Mouse (Mus musculus) embryonic facial prominence, embryonic 15.5 days (tissue): ENCODE measurements around the gene Phb2. TPM values are rescaled to one million over a fixed set of nuclear protein-coding genes. Genes with fewer than 3 reads are reported as not detected.
"Not testable (repeated sequence)": the region's sequence is repeated elsewhere in the genome, so short reads cannot be mapped to it uniquely, and the experiment has no call there.

Experiments used
- ATAC-seq: fragments of 200-750 bp; cut with Nextera tagmentation; 2 replicates; pipeline ENCODE4 v1.8.0; 2017; ENCODE audit warnings: low read depth, moderate TSS enrichment; ENCODE audit not compliant: insufficient number of reproducible peaks, low FRiP score, low TSS enrichment
- H3K27ac ChIP-seq: fragments of 300-500 bp; sonication (generic); replicated peaks from 2 replicates; pipeline ENCODE4 v1.5.1; 2015; ENCODE audit warnings: mild to moderate bottlenecking, inconsistent platforms
- H3K27me3 ChIP-seq: fragments of 300-500 bp; sonication (generic); 2 replicates; pipeline ENCODE4 v1.6.1; 2015; ENCODE audit warnings: inconsistent platforms
- H3K36me3 ChIP-seq: fragments of 300-500 bp; sonication (generic); 2 replicates; pipeline ENCODE4 v1.6.1; 2015; ENCODE audit warnings: mild to moderate bottlenecking, inconsistent platforms
- H3K4me1 ChIP-seq: fragments of 300-500 bp; sonication (generic); 2 replicates; pipeline ENCODE4 v1.6.1; 2015; ENCODE audit warnings: inconsistent platforms
- H3K4me2 ChIP-seq: fragments of 300-500 bp; sonication (generic); replicated peaks from 2 replicates; pipeline ENCODE4 v1.6.1; 2015; ENCODE audit warnings: mild to moderate bottlenecking, inconsistent platforms
- H3K4me3 ChIP-seq: fragments of 300-500 bp; sonication (generic); replicated peaks from 2 replicates; pipeline ENCODE4 v1.5.1; 2015; ENCODE audit warnings: mild to moderate bottlenecking, inconsistent platforms
- H3K9ac ChIP-seq: fragments of 300-500 bp; sonication (generic); 2 replicates; pipeline ENCODE4 v1.6.1; 2015; ENCODE audit warnings: inconsistent platforms
- H3K9me3 ChIP-seq: fragments of 300-500 bp; sonication (generic); replicated peaks from 2 replicates; pipeline ENCODE4 v1.6.1; 2016; ENCODE audit warnings: inconsistent platforms
- WGBS: fragments of 180-500 bp; shearing (Covaris S2); methylation state at CpG from one replicate; pipeline ENCODE4 v1.1.7; 2015; 5-methylcytosine and 5-hydroxymethylcytosine counted together
- polyA plus RNA-seq: library from polyadenylated mRNA; unstranded; fragments of >200 nt; fragmentation: Nextera tagmentation; extraction: Ambion mirVana; gene quantifications from 2 replicates; pipeline ENCODE4 v1.2.1, GENCODE M21; 2015

The Phb2 gene
- polyA plus RNA-seq, 1 experiment from 2014 or later, result 301 TPM

GRCm38 (mm10) chr6:124676171-124676570 lies 36.0 kb upstream of the Phb2 start:
- H3K36me3 ChIP-seq, result peaks cover 4% of the 10 kb centered on the region; the same call in 1 of the 2 replicates
- H3K4me3 ChIP-seq, result no peak overlapping the region
- H3K4me2 ChIP-seq, result no peak overlapping the region
- no peak overlapping the region for H3K9ac ChIP-seq
- ATAC-seq, result no peak
- H3K27me3 ChIP-seq, result no peaks in the 10 kb centered on the region
- 0 out of 2 replicates have a peak, but pooled peaks cover 9% of the 10 kb centered on the region for H3K4me1 ChIP-seq
- H3K27ac ChIP-seq, result no peak overlapping the region
- 86% methylated on average over 6 of the region's 6 CpGs for WGBS
- no peaks in the 10 kb centered on the region for H3K9me3 ChIP-seq

- H3K4me3 ChIP-seq, result no peak overlapping the region
- WGBS, result 93% methylated on average over 7 of the region's 7 CpGs
- peaks cover 4% of the 10 kb centered on the region; the same call in 1 of the 2 replicates for H3K36me3 ChIP-seq
- no peak overlapping the region for H3K9ac ChIP-seq
- no peak for ATAC-seq
- H3K27me3 ChIP-seq, result no peaks in the 10 kb centered on the region
- no peak overlapping the region for H3K4me2 ChIP-seq
- H3K4me1 ChIP-seq, result 0 out of 2 replicates have a peak, but pooled peaks cover 5% of the 10 kb centered on the region
- no peaks in the 10 kb centered on the region for H3K9me3 ChIP-seq
- H3K27ac ChIP-seq, result no peak overlapping the region
These were observed 33.4 kb upstream of the Phb2 start for GRCm38 (mm10) chr6:124678769-124679168.

- ATAC-seq, result no peak
- H3K27ac ChIP-seq, result no peak overlapping the region
- no peaks in the 10 kb centered on the region for H3K9me3 ChIP-seq
- 0 out of 2 replicates have a peak, but pooled peaks cover 5% of the 10 kb centered on the region for H3K4me1 ChIP-seq
- H3K4me2 ChIP-seq, result no peak overlapping the region
- peaks cover 1% of the 10 kb centered on the region; the same call in 1 of the 2 replicates for H3K36me3 ChIP-seq
- H3K9ac ChIP-seq, result no peak overlapping the region
- no peaks in the 10 kb centered on the region for H3K27me3 ChIP-seq
- 92% methylated on average over 3 of the region's 3 CpGs for WGBS
- no peak overlapping the region for H3K4me3 ChIP-seq
These were observed 32.6 kb upstream of the Phb2 start for GRCm38 (mm10) chr6:124679486-124679885.

- not testable (repeated sequence) for H3K4me1 ChIP-seq, ATAC-seq, H3K36me3 ChIP-seq, H3K4me2 ChIP-seq, H3K27ac ChIP-seq, H3K27me3 ChIP-seq, H3K9me3 ChIP-seq, H3K9ac ChIP-seq, H3K4me3 ChIP-seq
- 66% methylated on average over 6 of the region's 6 CpGs for WGBS
These were observed 29.8 kb upstream of the Phb2 start for GRCm38 (mm10) chr6:124682291-124682690.

- ATAC-seq, result peak; percentile 57; the same call in 1 of the 2 replicates
- Histone ChIP-seq H3K4me3 (no peak overlapping the region), H3K9ac (no peak overlapping the region), H3K4me1 (0 out of 2 replicates have a peak, but pooled peaks cover 5% of the 10 kb centered on the region), H3K27ac (no peak overlapping the region), H3K4me2 (no peak overlapping the region), H3K27me3 (no peaks in the 10 kb centered on the region), H3K9me3 (no peaks in the 10 kb centered on the region), H3K36me3 (no peaks in the 10 kb centered on the region)
- 71% methylated on average over 14 of the region's 14 CpGs for WGBS
These were observed 28.3 kb upstream of the Phb2 start for GRCm38 (mm10) chr6:124683591-124684417.

- Histone ChIP-seq H3K4me2 (no peak overlapping the region), H3K27ac (no peak overlapping the region), H3K36me3 (no peaks in the 10 kb centered on the region), H3K4me1 (0 out of 2 replicates have a peak, but pooled peaks cover 5% of the 10 kb centered on the region), H3K9me3 (no peaks in the 10 kb centered on the region), H3K27me3 (no peaks in the 10 kb centered on the region), H3K9ac (no peak overlapping the region), H3K4me3 (no peak overlapping the region)
- no peak for ATAC-seq
- WGBS, result 91% methylated on average over 12 of the region's 12 CpGs
These were observed 26.3 kb upstream of the Phb2 start for GRCm38 (mm10) chr6:124685606-124686386.

- ATAC-seq, H3K27ac ChIP-seq, H3K4me3 ChIP-seq, H3K36me3 ChIP-seq, H3K27me3 ChIP-seq, H3K9ac ChIP-seq, H3K4me2 ChIP-seq, H3K4me1 ChIP-seq, H3K9me3 ChIP-seq: not testable (repeated sequence)
- 88% methylated on average over 1 of the region's 1 CpGs for WGBS
These were observed 25.5 kb upstream of the Phb2 start for GRCm38 (mm10) chr6:124686644-124687043.

- no peaks in the 10 kb centered on the region for H3K27me3 ChIP-seq
- no peaks in the 10 kb centered on the region for H3K36me3 ChIP-seq
- H3K4me2 ChIP-seq, result no peak overlapping the region
- H3K4me1 ChIP-seq, result peaks cover 3% of the 10 kb centered on the region; the same call in 1 of the 2 replicates
- H3K9me3 ChIP-seq, result no peaks in the 10 kb centered on the region
- no peak for ATAC-seq
- 75% methylated on average over 8 of the region's 8 CpGs for WGBS
- no peak overlapping the region for H3K4me3 ChIP-seq
- no peak overlapping the region for H3K9ac ChIP-seq
- no peak overlapping the region for H3K27ac ChIP-seq
These were observed 23.9 kb upstream of the Phb2 start for GRCm38 (mm10) chr6:124688151-124688758.

GRCm38 (mm10) chr6:124689011-124689410 lies 23.1 kb upstream of the Phb2 start:
- no peak overlapping the region for H3K27ac ChIP-seq
- H3K9ac ChIP-seq, result no peak overlapping the region
- 93% methylated on average over 3 of the region's 3 CpGs for WGBS
- no peak overlapping the region for H3K4me3 ChIP-seq
- no peaks in the 10 kb centered on the region for H3K36me3 ChIP-seq
- ATAC-seq, result no peak
- H3K9me3 ChIP-seq, result no peaks in the 10 kb centered on the region
- peaks cover 9% of the 10 kb centered on the region; the same call in 1 of the 2 replicates for H3K4me1 ChIP-seq
- H3K4me2 ChIP-seq, result no peak overlapping the region
- no peaks in the 10 kb centered on the region for H3K27me3 ChIP-seq

GRCm38 (mm10) chr6:124690517-124690916 lies 21.6 kb upstream of the Phb2 start:
- no peak overlapping the region for H3K4me2 ChIP-seq
- 85% methylated on average over 3 of the region's 3 CpGs for WGBS
- no peak overlapping the region for H3K4me3 ChIP-seq
- no peak for ATAC-seq
- no peak overlapping the region for H3K27ac ChIP-seq
- H3K36me3 ChIP-seq, result no peaks in the 10 kb centered on the region
- H3K4me1 ChIP-seq, result peaks cover 14% of the 10 kb centered on the region; the same call in 1 of the 2 replicates
- no peaks in the 10 kb centered on the region for H3K27me3 ChIP-seq
- no peak overlapping the region for H3K9ac ChIP-seq
- no peaks in the 10 kb centered on the region for H3K9me3 ChIP-seq
